Mouse (Mus musculus) ES-E14 (cell line): ENCODE results near the gene Gm13278. TPM values are rescaled to one million over a fixed set of nuclear protein-coding genes. Genes with fewer than 3 reads are reported as not detected.
"Not testable (repeated sequence)": the region's sequence is repeated elsewhere in the genome, so short reads cannot be mapped to it uniquely, and the experiment has no call there.

Source experiments
- DNase-seq: peaks from one replicate; pipeline ENCODE4 v3.0.0-alpha.2; 2013; ENCODE audit warnings: low read depth, low spot score
- H3K27ac ChIP-seq: 2 replicates; pipeline ENCODE4 v1.5.1; 2012; ENCODE audit warnings: low read depth, mild to moderate bottlenecking, low read length, moderate library complexity, mixed read lengths; ENCODE audit not compliant: poor library complexity, insufficient read depth, severe bottlenecking
- H3K36me3 ChIP-seq: 2 replicates; pipeline ENCODE4 v1.6.1; 2012; ENCODE audit warnings: mild to moderate bottlenecking, low read length, moderate library complexity, mixed read lengths; ENCODE audit not compliant: control insufficient read depth, poor library complexity, insufficient read depth, severe bottlenecking
- H3K4me1 ChIP-seq, 2 experiments: fragments of 150-350 bp in 1 of 2; sonication (generic) in 1 of 2; 2 replicates each; pipeline ENCODE4 v1.6.1; 2012; ENCODE audit warnings: low read length in 2 of 2, mild to moderate bottlenecking in 1 of 2, mixed read lengths in 1 of 2; ENCODE audit not compliant: control insufficient read depth in 2 of 2, insufficient read depth in 2 of 2, poor library complexity in 1 of 2
- H3K4me3 ChIP-seq, 2 experiments: fragments of 150-350 bp in 1 of 2; sonication (generic) in 1 of 2; 2 replicates each; pipeline ENCODE4 v1.5.1; 2012; ENCODE audit warnings: low read length in 2 of 2, low read depth in 1 of 2, mild to moderate bottlenecking in 1 of 2, mixed read lengths in 1 of 2; ENCODE audit not compliant: insufficient read depth in 1 of 2, poor library complexity in 1 of 2, severe bottlenecking in 1 of 2
- H3K9ac ChIP-seq: 2 replicates; pipeline ENCODE4 v1.6.1; 2012; ENCODE audit warnings: low read depth, mild to moderate bottlenecking, low read length, mixed read lengths; ENCODE audit not compliant: poor library complexity, insufficient read depth, severe bottlenecking
- H3K9me3 ChIP-seq: fragments of 150-350 bp; sonication (generic); 2 replicates; pipeline ENCODE4 v1.6.1; 2012; ENCODE audit warnings: low read depth, mild to moderate bottlenecking, low read length; ENCODE audit not compliant: control insufficient read depth, insufficient read depth
- in situ Hi-C, 2 experiments: fragments of 600-800 bp; cut with MboI; formaldehyde crosslinking; loops; one replicate each; pipeline ENCODE4 v1.15.1; 2025; ENCODE audit warnings: low sequenced_read_pairs in 2 of 2, inconsistent platforms in 1 of 2; ENCODE audit not compliant: unreplicated experiment in 2 of 2
- total RNA-seq: library from RNA; depleted of rRNA; stranded (reverse); fragments of 300-350 nt; gene quantifications from 2 replicates; pipeline ENCODE4 v1.2.3, GENCODE M21; 2012

The Gm13278 gene
- total RNA-seq, 1 experiment, result not detected

GRCm38 (mm10) chr4:88779550-88779949 is 11.8 kb upstream of the Gm13278 start, which contains the start of gene Gm13272:
TSS of gene Gm13272 (plus strand) at chr4:88779850.
- DNase-seq, H3K9me3 ChIP-seq, in situ Hi-C loops, H3K4me1 ChIP-seq, H3K4me3 ChIP-seq, H3K27ac ChIP-seq, H3K9ac ChIP-seq, H3K36me3 ChIP-seq: not testable (repeated sequence)

- H3K9me3 ChIP-seq, H3K9ac ChIP-seq, H3K36me3 ChIP-seq, DNase-seq, H3K4me3 ChIP-seq, H3K4me1 ChIP-seq, H3K27ac ChIP-seq, in situ Hi-C loops: not testable (repeated sequence)
These were observed 11.0 kb upstream of the Gm13278 start for GRCm38 (mm10) chr4:88780320-88780719.

GRCm38 (mm10) chr4:88781831-88782230 is 9.5 kb upstream of the Gm13278 start, which contains the start of gene Ifnz:
TSS of gene Ifnz (plus strand) at chr4:88782131.
- not testable (repeated sequence) for H3K9ac ChIP-seq

GRCm38 (mm10) chr4:88782335-88782734 is 9.0 kb upstream of the Gm13278 start:
- H3K9ac ChIP-seq, H3K4me1 ChIP-seq, DNase-seq, in situ Hi-C loops, H3K9me3 ChIP-seq, H3K27ac ChIP-seq, H3K4me3 ChIP-seq, H3K36me3 ChIP-seq: not testable (repeated sequence)

More at GRCm38 (mm10) chr4:88781831-88782230, 9.5 kb upstream of the Gm13278 start, which contains the start of gene Ifnz:
- DNase-seq, H3K27ac ChIP-seq, H3K36me3 ChIP-seq, H3K9me3 ChIP-seq, H3K4me3 ChIP-seq, in situ Hi-C loops, H3K4me1 ChIP-seq: not testable (repeated sequence)

- H3K4me1 ChIP-seq, in situ Hi-C loops, H3K4me3 ChIP-seq, H3K9me3 ChIP-seq, H3K27ac ChIP-seq, DNase-seq, H3K9ac ChIP-seq, H3K36me3 ChIP-seq: not testable (repeated sequence)
These were observed 5.9 kb upstream of the Gm13278 start, which contains the start of gene Gm13276 for GRCm38 (mm10) chr4:88785409-88785808. TSS of gene Gm13276 (plus strand) at chr4:88785709.

- H3K9me3 ChIP-seq, H3K27ac ChIP-seq, in situ Hi-C loops, H3K4me1 ChIP-seq, H3K9ac ChIP-seq, H3K36me3 ChIP-seq, DNase-seq, H3K4me3 ChIP-seq: not testable (repeated sequence)
These were observed 2.9 kb upstream of the Gm13278 start, which contains the start of gene Gm13277 for GRCm38 (mm10) chr4:88788402-88788801. TSS of gene Gm13277 (plus strand) at chr4:88788632.

GRCm38 (mm10) chr4:88793936-88794675 is 2.8 kb downstream of the Gm13278 start, which contains the start of gene Gm13275:
TSS of gene Gm13275 (plus strand) at chr4:88794487.
- H3K4me3 ChIP-seq, H3K9me3 ChIP-seq, DNase-seq, H3K36me3 ChIP-seq, H3K9ac ChIP-seq, H3K4me1 ChIP-seq, in situ Hi-C loops, H3K27ac ChIP-seq: not testable (repeated sequence)

- H3K36me3 ChIP-seq, DNase-seq, H3K9ac ChIP-seq, H3K4me3 ChIP-seq, H3K9me3 ChIP-seq, H3K27ac ChIP-seq, H3K4me1 ChIP-seq, in situ Hi-C loops: not testable (repeated sequence)
These were observed 5.7 kb downstream of the Gm13278 start, which contains the start of gene Gm13279 for GRCm38 (mm10) chr4:88797097-88797496. TSS of gene Gm13279 (plus strand) at chr4:88797397.
